Mouse (Mus musculus) erythroblast, embryonic 14.5 days (primary cell): ENCODE results near the gene Abca13.

ENCODE experiments used
- GATA1 ChIP-seq: IDR thresholded peaks from 2 replicates; pipeline ENCODE4 v1.6.1; 2012; ENCODE audit warnings: low read length, inconsistent platforms, mixed read lengths
- TAL1 ChIP-seq: IDR thresholded peaks from 3 replicates; pipeline ENCODE4 v1.6.1; 2012; ENCODE audit warnings: low read length, inconsistent platforms, mixed read lengths

- TF ChIP-seq TAL1, result no peak
- TF ChIP-seq GATA1, result no peak
Observed at GRCm38 (mm10) chr11:9305450-9305849, 113.7 kb downstream of the Abca13 start.
